Mouse (Mus musculus): ENCODE measurements around the gene 4933434E20Rik. TPM values are rescaled to one million over a fixed set of nuclear protein-coding genes. Genes with fewer than 3 reads are reported as not detected.

4933434E20Rik gene
- 204 and 206 TPM in 2 replicates for polyA plus RNA-seq (2015; fragmentation: Nextera tagmentation; extraction: Ambion mirVana)

- ATAC-seq (ENCODE audit: low FRiP score), result peak; percentile 77
- under 1% methylated on average over 40 of the region's 43 CpGs for whole genome bisulfite sequencing
Observed at GRCm38 (mm10) chr3:90051441-90052350, at the start of gene 4933434E20Rik. Gene 4933434E20Rik, plus strand, starts transcription at chr3:90051636.

GRCm38 (mm10) chr3:90004091-90004796 is 47.2 kb upstream of the 4933434E20Rik start:
- H3K36me3 ChIP-seq, result peaks cover 67% of the 10 kb centered on the region
- H3K4me3 ChIP-seq (replicated peaks), result no peak overlapping the region
- no peak overlapping the region for H3K4me2 ChIP-seq
- H3K4me1 ChIP-seq, result peaks cover 8% of the 10 kb centered on the region
- no peak overlapping the region for H3K9ac ChIP-seq (replicated peaks)
- 60% methylated on average over 3 of the region's 3 CpGs for WGBS
- H3K9me3 ChIP-seq (replicated peaks), result no peaks in the 10 kb centered on the region
- no peaks in the 10 kb centered on the region for H3K27me3 ChIP-seq (replicated peaks)
- H3K27ac ChIP-seq (replicated peaks), result no peak overlapping the region
- no peak for ATAC-seq (ENCODE audit: low FRiP score)

More at GRCm38 (mm10) chr3:90051441-90052350, at the start of gene 4933434E20Rik:
- H3K4me1 ChIP-seq, result peaks cover 39% of the 10 kb centered on the region
- peak within 1 kb of the TSS; percentile 99 for H3K9ac ChIP-seq (replicated peaks)
- no peaks in the 10 kb centered on the region for H3K27me3 ChIP-seq (replicated peaks)
- peaks cover 21% of the 10 kb centered on the region for H3K36me3 ChIP-seq
- H3K4me3 ChIP-seq (replicated peaks), result peak within 1 kb of the TSS; percentile 89
- peak within 1 kb of the TSS; percentile 71 for H3K4me2 ChIP-seq
- no peaks in the 10 kb centered on the region for H3K9me3 ChIP-seq (replicated peaks)
- H3K27ac ChIP-seq (replicated peaks), result peak within 1 kb of the TSS; percentile 95

GRCm38 (mm10) chr3:90010291-90010690 is 41.1 kb upstream of the 4933434E20Rik start:
- Histone ChIP-seq H3K9ac (replicated peaks) (no peak overlapping the region), H3K4me2 (no peak overlapping the region), H3K36me3 (peaks cover 96% of the 10 kb centered on the region), H3K4me3 (replicated peaks) (no peak overlapping the region), H3K27ac (replicated peaks) (no peak overlapping the region), H3K4me1 (no peaks in the 10 kb centered on the region), H3K9me3 (replicated peaks) (no peaks in the 10 kb centered on the region), H3K27me3 (replicated peaks) (no peaks in the 10 kb centered on the region)
- WGBS, result 93% methylated on average over 2 of the region's 2 CpGs
- ATAC-seq (ENCODE audit: low FRiP score), result no peak

GRCm38 (mm10) chr3:90016626-90017025 is 34.8 kb upstream of the 4933434E20Rik start:
- H3K4me3 ChIP-seq (replicated peaks), result no peak overlapping the region
- no peak overlapping the region for H3K9ac ChIP-seq (replicated peaks)
- peaks cover 94% of the 10 kb centered on the region for H3K36me3 ChIP-seq
- ATAC-seq (ENCODE audit: low FRiP score), result no peak
- no peaks in the 10 kb centered on the region for H3K27me3 ChIP-seq (replicated peaks)
- no peaks in the 10 kb centered on the region for H3K4me1 ChIP-seq
- no peaks in the 10 kb centered on the region for H3K9me3 ChIP-seq (replicated peaks)
- WGBS, result 93% methylated on average over 4 of the region's 4 CpGs
- H3K27ac ChIP-seq (replicated peaks), result no peak overlapping the region
- no peak overlapping the region for H3K4me2 ChIP-seq

- Histone ChIP-seq H3K27ac (replicated peaks) (no peak overlapping the region), H3K9ac (replicated peaks) (no peak overlapping the region), H3K36me3 (peaks cover 69% of the 10 kb centered on the region), H3K4me1 (no peaks in the 10 kb centered on the region), H3K4me3 (replicated peaks) (no peak overlapping the region), H3K4me2 (no peak overlapping the region), H3K9me3 (replicated peaks) (no peaks in the 10 kb centered on the region), H3K27me3 (replicated peaks) (no peaks in the 10 kb centered on the region)
- ATAC-seq (ENCODE audit: low FRiP score), result no peak
- 90% methylated on average over 2 of the region's 2 CpGs for WGBS
Observed at GRCm38 (mm10) chr3:90034653-90035052, 16.8 kb upstream of the 4933434E20Rik start.

GRCm38 (mm10) chr3:90036263-90036662 is 15.2 kb upstream of the 4933434E20Rik start:
- Histone ChIP-seq H3K9me3 (replicated peaks) (no peaks in the 10 kb centered on the region), H3K9ac (replicated peaks) (no peak overlapping the region), H3K4me3 (replicated peaks) (no peak overlapping the region), H3K36me3 (peaks cover 61% of the 10 kb centered on the region), H3K27ac (replicated peaks) (no peak overlapping the region), H3K4me2 (no peak overlapping the region), H3K4me1 (no peaks in the 10 kb centered on the region), H3K27me3 (replicated peaks) (no peaks in the 10 kb centered on the region)
- no peak for ATAC-seq (ENCODE audit: low FRiP score)
- 98% methylated on average over 1 of the region's 1 CpGs for WGBS

- Histone ChIP-seq H3K4me3 (replicated peaks) (no peak overlapping the region), H3K36me3 (peaks cover 19% of the 10 kb centered on the region), H3K4me1 (peaks cover 30% of the 10 kb centered on the region), H3K9ac (replicated peaks) (no peak overlapping the region), H3K27me3 (replicated peaks) (no peaks in the 10 kb centered on the region), H3K4me2 (no peak overlapping the region), H3K27ac (replicated peaks) (no peak overlapping the region), H3K9me3 (replicated peaks) (no peaks in the 10 kb centered on the region)
- WGBS, result 66% methylated on average over 3 of the region's 3 CpGs
- ATAC-seq (ENCODE audit: low FRiP score), result no peak
Observed at GRCm38 (mm10) chr3:90049691-90050090, 1.7 kb upstream of the 4933434E20Rik start.

- H3K36me3 ChIP-seq, result peaks cover 26% of the 10 kb centered on the region
- ATAC-seq (ENCODE audit: low FRiP score), result peak; percentile 95
- under 1% methylated on average over 80 of the region's 81 CpGs for WGBS
- no peaks in the 10 kb centered on the region for H3K27me3 ChIP-seq (replicated peaks)
- peaks cover 39% of the 10 kb centered on the region for H3K4me1 ChIP-seq
- no peaks in the 10 kb centered on the region for H3K9me3 ChIP-seq (replicated peaks)
- H3K4me2 ChIP-seq, result peak within 1 kb of the TSS; percentile 71
- peak within 1 kb of the TSS; percentile 89 for H3K4me3 ChIP-seq (replicated peaks)
- peak within 1 kb of the TSS; percentile 95 for H3K27ac ChIP-seq (replicated peaks)
- peak within 1 kb of the TSS; percentile 99 for H3K9ac ChIP-seq (replicated peaks)
Observed at GRCm38 (mm10) chr3:90052351-90053241, 1.2 kb downstream of the 4933434E20Rik start, which contains the start of gene Ubap2l. Gene Ubap2l, minus strand, starts transcription at chr3:90052628.

- Histone ChIP-seq H3K36me3 (peaks cover 57% of the 10 kb centered on the region), H3K4me3 (replicated peaks) (no peak overlapping the region), H3K9ac (replicated peaks) (no peak overlapping the region), H3K27me3 (replicated peaks) (no peaks in the 10 kb centered on the region), H3K27ac (replicated peaks) (no peak overlapping the region), H3K4me1 (no peaks in the 10 kb centered on the region), H3K9me3 (replicated peaks) (no peaks in the 10 kb centered on the region), H3K4me2 (no peak overlapping the region)
- WGBS, result 97% methylated on average over 6 of the region's 6 CpGs
- no peak for ATAC-seq (ENCODE audit: low FRiP score)
Observed at GRCm38 (mm10) chr3:90061549-90061948, 10.1 kb downstream of the 4933434E20Rik start.

GRCm38 (mm10) chr3:90062539-90062938 is 11.1 kb downstream of the 4933434E20Rik start:
- Histone ChIP-seq H3K36me3 (peaks cover 47% of the 10 kb centered on the region), H3K27ac (replicated peaks) (no peak overlapping the region), H3K9me3 (replicated peaks) (no peaks in the 10 kb centered on the region), H3K4me1 (no peaks in the 10 kb centered on the region), H3K9ac (replicated peaks) (no peak overlapping the region), H3K27me3 (replicated peaks) (no peaks in the 10 kb centered on the region), H3K4me3 (replicated peaks) (no peak overlapping the region), H3K4me2 (no peak overlapping the region)
- ATAC-seq (ENCODE audit: low FRiP score), result no peak
- 66% methylated on average over 2 of the region's 2 CpGs for WGBS

- Histone ChIP-seq H3K4me2 (no peak overlapping the region), H3K27ac (replicated peaks) (no peak overlapping the region), H3K9ac (replicated peaks) (no peak overlapping the region), H3K9me3 (replicated peaks) (no peaks in the 10 kb centered on the region), H3K4me1 (no peaks in the 10 kb centered on the region), H3K27me3 (replicated peaks) (no peaks in the 10 kb centered on the region), H3K4me3 (replicated peaks) (no peak overlapping the region), H3K36me3 (peaks cover 38% of the 10 kb centered on the region)
- ATAC-seq (ENCODE audit: low FRiP score), result no peak
- 86% methylated on average over 3 of the region's 3 CpGs for WGBS
Observed at GRCm38 (mm10) chr3:90064383-90064782, 12.9 kb downstream of the 4933434E20Rik start.
